Mouse (Mus musculus) liver, embryonic 12.5 days (tissue): ENCODE results near the gene Arhgap17. TPM values are rescaled to one million over a fixed set of nuclear protein-coding genes. Genes with fewer than 3 reads are reported as not detected.

Source experiments
- ATAC-seq: fragments of 200-750 bp; cut with Nextera tagmentation; 2 replicates; pipeline ENCODE4 v1.8.0; 2017; ENCODE audit warnings: moderate number of reproducible peaks, mild to moderate bottlenecking, moderate library complexity
- H3K27ac ChIP-seq: fragments of 300-500 bp; sonication (generic); 2 replicates; pipeline ENCODE4 v1.5.1; 2016; ENCODE audit warnings: mild to moderate bottlenecking
- H3K27me3 ChIP-seq: fragments of 300-500 bp; sonication (generic); replicated peaks from 2 replicates; pipeline ENCODE4 v1.6.1; 2016; ENCODE audit warnings: mild to moderate bottlenecking, moderate library complexity
- H3K36me3 ChIP-seq: fragments of 300-500 bp; sonication (generic); 2 replicates; pipeline ENCODE4 v1.6.1; 2016; ENCODE audit warnings: mild to moderate bottlenecking, moderate library complexity
- H3K4me1 ChIP-seq: fragments of 300-500 bp; sonication (generic); 2 replicates; pipeline ENCODE4 v1.6.1; 2016
- H3K4me2 ChIP-seq: fragments of 300-500 bp; sonication (generic); 2 replicates; pipeline ENCODE4 v1.6.1; 2016; ENCODE audit warnings: mild to moderate bottlenecking, moderate library complexity
- H3K4me3 ChIP-seq: fragments of 300-500 bp; sonication (generic); 2 replicates; pipeline ENCODE4 v1.5.1; 2016; ENCODE audit warnings: mild to moderate bottlenecking, moderate library complexity
- H3K9ac ChIP-seq: fragments of 300-500 bp; sonication (generic); 2 replicates; pipeline ENCODE4 v1.6.1; 2016; ENCODE audit warnings: mild to moderate bottlenecking, moderate library complexity
- H3K9me3 ChIP-seq: fragments of 300-500 bp; sonication (generic); replicated peaks from 2 replicates; pipeline ENCODE4 v1.6.1; 2016; ENCODE audit warnings: mild to moderate bottlenecking, moderate library complexity
- WGBS: fragments of 180-500 bp; shearing (Covaris S2); methylation state at CpG from one replicate; pipeline ENCODE4 v1.1.7; 2016; ENCODE audit not compliant: insufficient replicate concordance; 5-methylcytosine and 5-hydroxymethylcytosine counted together
- polyA plus RNA-seq: library from polyadenylated mRNA; unstranded; fragments of >200 nt; fragmentation: Nextera tagmentation; extraction: Ambion mirVana; gene quantifications from 2 replicates; pipeline ENCODE4 v1.2.1, GENCODE M21; 2016

Arhgap17 gene
- polyA plus RNA-seq, 1 experiment from 2014 or later: 16.7 TPM

GRCm38 (mm10) chr7:123296097-123296496, 73.6 kb downstream of the Arhgap17 start:
- Histone ChIP-seq H3K4me1 (no peaks in the 10 kb centered on the region), H3K4me2 (no peak overlapping the region), H3K4me3 (no peak overlapping the region), H3K36me3 (peaks cover 98% of the 10 kb centered on the region), H3K9me3 (no peaks in the 10 kb centered on the region), H3K27me3 (no peaks in the 10 kb centered on the region), H3K9ac (no peak overlapping the region), H3K27ac (no peak overlapping the region)
- ATAC-seq: no peak
- 81% methylated on average over 6 of the region's 6 CpGs for WGBS

GRCm38 (mm10) chr7:123295423-123295822, 74.3 kb downstream of the Arhgap17 start:
- H3K9me3 ChIP-seq: no peaks in the 10 kb centered on the region
- H3K27ac ChIP-seq: no peak overlapping the region
- no peaks in the 10 kb centered on the region for H3K4me1 ChIP-seq
- H3K9ac ChIP-seq: no peak overlapping the region
- no peak overlapping the region for H3K4me2 ChIP-seq
- no peaks in the 10 kb centered on the region for H3K27me3 ChIP-seq
- no peak for ATAC-seq
- WGBS: 88% methylated on average over 7 of the region's 7 CpGs
- peaks cover 99% of the 10 kb centered on the region for H3K36me3 ChIP-seq
- H3K4me3 ChIP-seq: no peak overlapping the region

GRCm38 (mm10) chr7:123293898-123294297, 75.8 kb downstream of the Arhgap17 start:
- Histone ChIP-seq H3K4me3 (no peak overlapping the region), H3K9ac (no peak overlapping the region), H3K4me2 (no peak overlapping the region), H3K4me1 (no peaks in the 10 kb centered on the region), H3K9me3 (no peaks in the 10 kb centered on the region), H3K27me3 (no peaks in the 10 kb centered on the region), H3K27ac (no peak overlapping the region), H3K36me3 (peaks cover 99% of the 10 kb centered on the region)
- ATAC-seq: no peak
- WGBS: 87% methylated on average over 7 of the region's 7 CpGs

GRCm38 (mm10) chr7:123291942-123292341, 77.8 kb downstream of the Arhgap17 start:
- Histone ChIP-seq H3K4me1 (no peaks in the 10 kb centered on the region), H3K27ac (no peak overlapping the region), H3K4me3 (no peak overlapping the region), H3K9ac (no peak overlapping the region), H3K36me3 (peaks cover 99% of the 10 kb centered on the region), H3K9me3 (no peaks in the 10 kb centered on the region), H3K27me3 (no peaks in the 10 kb centered on the region), H3K4me2 (no peak overlapping the region)
- ATAC-seq: no peak
- 88% methylated on average over 8 of the region's 8 CpGs for WGBS

- H3K4me2 ChIP-seq: no peak overlapping the region
- no peaks in the 10 kb centered on the region for H3K9me3 ChIP-seq
- no peak for ATAC-seq
- no peak overlapping the region for H3K27ac ChIP-seq
- no peak overlapping the region for H3K9ac ChIP-seq
- H3K4me3 ChIP-seq: no peak overlapping the region
- peaks cover 99% of the 10 kb centered on the region for H3K36me3 ChIP-seq
- H3K4me1 ChIP-seq: no peaks in the 10 kb centered on the region
- H3K27me3 ChIP-seq: no peaks in the 10 kb centered on the region
- WGBS: 80% methylated on average over 4 of the region's 4 CpGs
Observed at GRCm38 (mm10) chr7:123289176-123289575, 80.5 kb downstream of the Arhgap17 start.

- Histone ChIP-seq H3K9me3 (no peaks in the 10 kb centered on the region), H3K27ac (no peak overlapping the region), H3K4me3 (no peak overlapping the region), H3K36me3 (peaks cover 99% of the 10 kb centered on the region), H3K4me1 (no peaks in the 10 kb centered on the region), H3K4me2 (no peak overlapping the region), H3K27me3 (no peaks in the 10 kb centered on the region), H3K9ac (no peak overlapping the region)
- ATAC-seq: no peak
- WGBS: 75% methylated on average over 3 of the region's 3 CpGs
Observed at GRCm38 (mm10) chr7:123287903-123288302, 81.8 kb downstream of the Arhgap17 start.

- WGBS: 92% methylated on average over 5 of the region's 5 CpGs
- Histone ChIP-seq H3K27me3 (no peaks in the 10 kb centered on the region), H3K4me2 (no peak overlapping the region), H3K4me3 (no peak overlapping the region), H3K9me3 (no peaks in the 10 kb centered on the region), H3K27ac (no peak overlapping the region), H3K9ac (no peak overlapping the region), H3K36me3 (peaks cover 87% of the 10 kb centered on the region), H3K4me1 (no peaks in the 10 kb centered on the region)
- no peak for ATAC-seq
Observed at GRCm38 (mm10) chr7:123285896-123286295, 83.8 kb downstream of the Arhgap17 start.

- no peak overlapping the region for H3K9ac ChIP-seq
- no peak for ATAC-seq
- no peaks in the 10 kb centered on the region for H3K9me3 ChIP-seq
- no peak overlapping the region for H3K27ac ChIP-seq
- H3K4me2 ChIP-seq: no peak overlapping the region
- H3K36me3 ChIP-seq: peaks cover 85% of the 10 kb centered on the region
- 82% methylated on average over 4 of the region's 4 CpGs for WGBS
- no peaks in the 10 kb centered on the region for H3K4me1 ChIP-seq
- no peak overlapping the region for H3K4me3 ChIP-seq
- H3K27me3 ChIP-seq: no peaks in the 10 kb centered on the region
Observed at GRCm38 (mm10) chr7:123283826-123284225, 85.9 kb downstream of the Arhgap17 start.

- Histone ChIP-seq H3K27me3 (no peaks in the 10 kb centered on the region), H3K9me3 (no peaks in the 10 kb centered on the region), H3K4me3 (no peak overlapping the region), H3K9ac (no peak overlapping the region), H3K36me3 (peaks cover 63% of the 10 kb centered on the region), H3K27ac (no peak overlapping the region), H3K4me2 (no peak overlapping the region), H3K4me1 (no peaks in the 10 kb centered on the region)
- WGBS: 90% methylated on average over 4 of the region's 4 CpGs
- no peak for ATAC-seq
Observed at GRCm38 (mm10) chr7:123279797-123280196, 89.9 kb downstream of the Arhgap17 start.

- no peaks in the 10 kb centered on the region for H3K27me3 ChIP-seq
- no peak overlapping the region for H3K4me3 ChIP-seq
- H3K4me1 ChIP-seq: no peaks in the 10 kb centered on the region
- H3K9me3 ChIP-seq: no peaks in the 10 kb centered on the region
- no peak overlapping the region for H3K4me2 ChIP-seq
- no peak overlapping the region for H3K27ac ChIP-seq
- no peak overlapping the region for H3K9ac ChIP-seq
- peaks cover 37% of the 10 kb centered on the region for H3K36me3 ChIP-seq
- ATAC-seq: no peak
- 87% methylated on average over 4 of the region's 4 CpGs for WGBS
Observed at GRCm38 (mm10) chr7:123276568-123276967, 93.1 kb downstream of the Arhgap17 start.

GRCm38 (mm10) chr7:123273056-123273455, 96.7 kb downstream of the Arhgap17 start:
- Histone ChIP-seq H3K4me1 (no peaks in the 10 kb centered on the region), H3K27me3 (no peaks in the 10 kb centered on the region), H3K36me3 (peaks cover 10% of the 10 kb centered on the region), H3K4me3 (no peak overlapping the region), H3K27ac (no peak overlapping the region), H3K9ac (no peak overlapping the region), H3K4me2 (no peak overlapping the region), H3K9me3 (no peaks in the 10 kb centered on the region)
- no peak for ATAC-seq
- 61% methylated on average over 11 of the region's 11 CpGs for WGBS

- no peak for ATAC-seq
- 72% methylated on average over 8 of the region's 8 CpGs for WGBS
Observed at GRCm38 (mm10) chr7:123258103-123258502, 111.6 kb downstream of the Arhgap17 start.

GRCm38 (mm10) chr7:123254196-123254970, 115.3 kb downstream of the Arhgap17 start:
- H3K4me1 ChIP-seq: no peaks in the 10 kb centered on the region
- ATAC-seq: no peak
- H3K36me3 ChIP-seq: no peaks in the 10 kb centered on the region
- 78% methylated on average over 14 of the region's 14 CpGs for WGBS
- no peak overlapping the region for H3K4me2 ChIP-seq
- no peaks in the 10 kb centered on the region for H3K9me3 ChIP-seq
- no peak overlapping the region for H3K4me3 ChIP-seq
- no peak overlapping the region for H3K27ac ChIP-seq
- H3K27me3 ChIP-seq: no peaks in the 10 kb centered on the region
- H3K9ac ChIP-seq: no peak overlapping the region

More at GRCm38 (mm10) chr7:123258103-123258502, 111.6 kb downstream of the Arhgap17 start:
- Histone ChIP-seq H3K9me3 (no peaks in the 10 kb centered on the region), H3K4me3 (no peak overlapping the region), H3K27ac (no peak overlapping the region), H3K4me1 (no peaks in the 10 kb centered on the region), H3K36me3 (no peaks in the 10 kb centered on the region), H3K27me3 (no peaks in the 10 kb centered on the region), H3K4me2 (no peak overlapping the region), H3K9ac (no peak overlapping the region)
